Mouse (Mus musculus) midbrain, embryonic 11.5 days (tissue): ENCODE data around the gene Ybx1. TPM values are rescaled to one million over a fixed set of nuclear protein-coding genes. Genes with fewer than 3 reads are reported as not detected.
A peak's percentile ranks its signal among the peaks of the same experiment; 100 is the strongest.

Source experiments
- ATAC-seq: fragments of 200-750 bp; cut with Nextera tagmentation; 2 replicates; pipeline ENCODE4 v1.8.0; 2017; ENCODE audit warnings: moderate TSS enrichment, moderate library complexity; ENCODE audit not compliant: low FRiP score
- DNase-seq: peaks from one replicate; pipeline ENCODE4 v3.0.0; 2015; ENCODE audit warnings: low spot score; ENCODE audit errors: missing footprints
- H3K27ac ChIP-seq: fragments of 300-500 bp; sonication (generic); 2 replicates; pipeline ENCODE4 v1.5.1; 2014; ENCODE audit warnings: low read depth, low read length
- H3K27me3 ChIP-seq: fragments of 300-500 bp; sonication (generic); 2 replicates; pipeline ENCODE4 v1.6.1; 2014; ENCODE audit warnings: mild to moderate bottlenecking, low read length, moderate library complexity, mixed read lengths; ENCODE audit not compliant: control insufficient read depth, insufficient read depth
- H3K36me3 ChIP-seq: fragments of 300-500 bp; sonication (generic); 2 replicates; pipeline ENCODE4 v1.6.1; 2014; ENCODE audit warnings: mild to moderate bottlenecking, low read length, moderate library complexity, mixed read lengths; ENCODE audit not compliant: control insufficient read depth, insufficient read depth
- H3K4me1 ChIP-seq: fragments of 300-500 bp; sonication (generic); 2 replicates; pipeline ENCODE4 v1.6.1; 2014; ENCODE audit warnings: low read length; ENCODE audit not compliant: control insufficient read depth, insufficient read depth
- H3K4me2 ChIP-seq: fragments of 300-500 bp; sonication (generic); 2 replicates; pipeline ENCODE4 v1.6.1; 2014; ENCODE audit warnings: mild to moderate bottlenecking, moderate library complexity
- H3K4me3 ChIP-seq: fragments of 300-500 bp; sonication (generic); 2 replicates; pipeline ENCODE4 v1.5.1; 2014; ENCODE audit warnings: low read depth, low read length
- H3K9ac ChIP-seq: fragments of 300-500 bp; sonication (generic); 2 replicates; pipeline ENCODE4 v1.6.1; 2014; ENCODE audit warnings: low read length
- H3K9me3 ChIP-seq: fragments of 300-500 bp; sonication (generic); 2 replicates; pipeline ENCODE4 v1.6.1; 2016; ENCODE audit warnings: low read length; ENCODE audit not compliant: control insufficient read depth
- WGBS: fragments of 180-500 bp; shearing (Covaris S2); extraction: QIAGEN DNeasy Blood & Tissue Kit; methylation state at CpG from one replicate; pipeline ENCODE4 v1.1.7; 2014; 5-methylcytosine and 5-hydroxymethylcytosine counted together
- polyA plus RNA-seq: library from polyadenylated mRNA; unstranded; fragments of >200 nt; fragmentation: Nextera tagmentation; extraction: Ambion mirVana; gene quantifications from 2 replicates; pipeline ENCODE4 v1.2.1, GENCODE M21; 2014

Ybx1 gene
- polyA plus RNA-seq, 1 experiment from 2014 or later, result 1,435 TPM

- no peaks in the 10 kb centered on the region for H3K9me3 ChIP-seq
Measured at GRCm38 (mm10) chr4:119259344-119260254, 34.8 kb downstream of the Ybx1 start.

DNA sequence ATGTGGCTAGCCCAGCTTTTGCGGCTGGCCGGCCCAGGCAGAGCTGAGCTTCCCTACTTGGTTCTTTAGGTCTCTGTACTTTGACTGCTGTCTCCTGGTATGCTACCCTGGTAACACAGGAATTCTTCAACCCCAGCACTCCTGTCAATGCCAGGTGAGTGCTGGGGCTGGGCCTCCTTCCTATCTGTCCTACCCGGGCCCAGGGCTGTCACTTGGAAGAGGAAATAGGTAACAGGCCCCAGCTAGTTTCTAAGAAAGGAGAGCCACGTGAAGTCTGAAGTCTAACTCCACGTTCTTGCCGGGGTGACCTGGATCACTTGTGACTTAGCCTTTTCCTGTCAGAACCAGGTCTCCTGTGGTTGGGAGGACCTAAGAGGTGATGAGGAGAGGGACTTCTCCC is 37.3 kb downstream of the Ybx1 start:
- Histone ChIP-seq H3K36me3 (no peaks in the 10 kb centered on the region), H3K4me3 (no peak overlapping the region), H3K9me3 (no peaks in the 10 kb centered on the region), H3K4me2 (no peak overlapping the region), H3K9ac (no peak overlapping the region), H3K4me1 (peaks cover 14% of the 10 kb centered on the region), H3K27me3 (no peaks in the 10 kb centered on the region), H3K27ac (no peak overlapping the region)
- DNase-seq, result no peak
- ATAC-seq, result no peak
- 81% methylated on average over 6 of the region's 6 CpGs for whole genome bisulfite sequencing

More at GRCm38 (mm10) chr4:119259344-119260254, 34.8 kb downstream of the Ybx1 start:
- Histone ChIP-seq H3K4me3 (no peak overlapping the region), H3K4me1 (peaks cover 4% of the 10 kb centered on the region), H3K9ac (no peak overlapping the region), H3K4me2 (no peak overlapping the region), H3K36me3 (no peaks in the 10 kb centered on the region), H3K27me3 (no peaks in the 10 kb centered on the region), H3K27ac (no peak overlapping the region)
- no peak for DNase-seq
- ATAC-seq, result no peak
- WGBS, result 74% methylated on average over 15 of the region's 15 CpGs

DNA sequence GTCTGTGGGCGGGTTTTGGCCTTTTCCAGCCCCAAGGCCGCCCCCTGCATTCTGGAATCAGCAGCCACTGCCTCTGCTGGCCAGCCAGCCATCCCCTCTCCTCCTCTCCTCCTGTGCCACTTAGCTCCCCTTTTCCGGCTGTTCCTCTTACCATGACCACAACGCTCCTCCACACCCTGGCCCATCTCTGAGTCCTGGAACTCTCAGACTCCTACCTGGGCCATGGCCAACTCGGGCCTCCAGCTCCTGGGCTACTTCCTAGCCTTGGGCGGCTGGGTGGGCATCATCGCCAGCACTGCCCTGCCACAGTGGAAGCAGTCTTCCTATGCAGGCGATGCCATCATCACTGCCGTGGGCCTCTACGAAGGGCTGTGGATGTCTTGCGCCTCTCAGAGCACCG is 39.1 kb downstream of the Ybx1 start, which contains the start of gene Cldn19:
TSS of gene Cldn19 (plus strand) at position 64 of the 400 bp plus-strand sequence.
- Histone ChIP-seq H3K9ac (peak within 1 kb of the TSS; percentile 44), H3K27me3 (no peaks in the 10 kb centered on the region), H3K4me3 (no peak within 1 kb of the TSS), H3K36me3 (no peaks in the 10 kb centered on the region), H3K4me1 (peaks cover 14% of the 10 kb centered on the region), H3K4me2 (0 out of 2 replicates have a peak within 1 kb of the TSS, but pooled peaks have one; percentile 6), H3K9me3 (no peaks in the 10 kb centered on the region), H3K27ac (peak within 1 kb of the TSS; percentile 57)
- DNase-seq (no peak), ATAC-seq (no peak)
- WGBS, result 70% methylated on average over 12 of the region's 12 CpGs

DNA sequence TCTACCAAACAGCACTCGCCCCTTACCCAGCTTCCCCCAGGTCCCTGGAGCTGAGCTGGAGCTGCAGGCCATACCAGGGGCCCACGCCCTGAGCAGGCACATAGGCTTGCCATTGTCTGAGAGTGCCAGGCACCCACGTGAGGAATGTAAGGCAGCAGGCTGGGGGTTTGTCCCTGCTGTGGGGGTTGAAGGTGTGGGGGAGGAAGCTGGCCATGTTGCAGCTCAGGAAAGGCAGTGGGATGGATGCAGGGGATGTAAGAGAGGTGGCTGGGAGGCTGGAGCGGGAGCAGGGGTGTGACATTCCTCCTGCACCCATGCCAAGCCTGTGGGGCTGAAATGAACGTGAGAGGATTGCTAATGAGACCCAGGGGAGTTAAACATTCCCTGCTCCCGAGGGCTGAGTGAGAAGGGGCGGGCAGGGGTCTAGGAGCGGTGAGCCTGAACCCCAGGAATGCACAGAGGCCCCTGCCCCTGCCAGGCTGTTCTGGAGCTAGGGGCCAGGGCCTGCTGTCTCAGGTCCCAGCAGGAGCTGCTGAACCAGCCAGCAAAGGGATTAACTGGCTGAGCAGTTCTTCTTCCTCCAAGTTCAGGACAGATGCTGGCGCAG is 40.3 kb downstream of the Ybx1 start:
- no peaks in the 10 kb centered on the region for H3K36me3 ChIP-seq
- ATAC-seq (peak; percentile 67), DNase-seq (peak; percentile 91)
- peak overlapping the region; percentile 44 for H3K9ac ChIP-seq
- H3K27ac ChIP-seq, result peak overlapping the region; percentile 57
- H3K4me2 ChIP-seq, result 0 out of 2 replicates have a peak overlapping the region, but pooled peaks have one; percentile 6
- WGBS, result 16% methylated on average over 9 of the region's 9 CpGs
- no peak overlapping the region for H3K4me3 ChIP-seq
- H3K9me3 ChIP-seq, result no peaks in the 10 kb centered on the region
- peaks cover 14% of the 10 kb centered on the region for H3K4me1 ChIP-seq
- H3K27me3 ChIP-seq, result no peaks in the 10 kb centered on the region

DNA sequence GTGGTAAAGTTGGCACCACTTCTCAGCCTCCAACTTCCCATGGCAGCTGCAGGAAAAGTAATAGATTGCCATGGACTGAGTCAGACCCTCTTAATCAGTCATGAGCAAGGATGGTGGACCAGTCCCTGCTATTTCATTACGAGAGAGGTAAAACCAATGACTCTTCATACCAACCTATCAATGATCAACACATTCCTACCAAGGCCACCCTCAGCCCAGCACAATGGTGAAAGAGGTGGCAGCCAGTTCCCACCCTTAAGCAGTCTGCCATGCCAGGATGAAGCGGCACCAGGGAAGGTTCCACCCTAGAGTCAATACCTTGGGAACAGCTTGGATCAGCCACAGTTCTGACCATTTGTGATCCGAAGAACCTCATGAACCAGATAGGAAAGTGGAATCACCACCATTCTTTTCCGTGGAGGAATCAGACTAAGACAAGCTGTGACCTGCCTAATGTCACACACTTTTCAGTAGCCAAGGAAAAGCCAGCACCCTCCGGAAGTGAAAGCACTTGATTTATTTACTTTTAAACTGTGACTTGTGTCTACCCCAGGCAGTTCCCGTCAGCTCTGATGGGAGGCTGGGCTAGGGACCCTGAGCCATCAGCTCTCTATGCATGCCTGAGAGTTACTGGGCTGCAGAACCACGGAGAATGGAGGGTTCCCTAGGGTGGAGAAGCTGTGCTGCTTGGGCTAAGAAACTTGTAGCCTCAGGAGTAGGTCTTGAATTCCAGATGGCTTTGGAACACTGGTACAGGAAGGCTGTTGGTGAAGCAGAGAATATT is 42.2 kb downstream of the Ybx1 start:
- no peak overlapping the region for H3K4me2 ChIP-seq
- no peak overlapping the region for H3K27ac ChIP-seq
- no peaks in the 10 kb centered on the region for H3K36me3 ChIP-seq
- no peak overlapping the region for H3K9ac ChIP-seq
- H3K4me1 ChIP-seq, result peaks cover 19% of the 10 kb centered on the region
- no peak overlapping the region for H3K4me3 ChIP-seq
- H3K9me3 ChIP-seq, result no peaks in the 10 kb centered on the region
- no peak for ATAC-seq
- H3K27me3 ChIP-seq, result no peaks in the 10 kb centered on the region
- DNase-seq, result no peak
- 69% methylated on average over 7 of the region's 7 CpGs for WGBS

GRCm38 (mm10) chr4:119248407-119248965 is 45.9 kb downstream of the Ybx1 start:
- no peak for ATAC-seq

DNA sequence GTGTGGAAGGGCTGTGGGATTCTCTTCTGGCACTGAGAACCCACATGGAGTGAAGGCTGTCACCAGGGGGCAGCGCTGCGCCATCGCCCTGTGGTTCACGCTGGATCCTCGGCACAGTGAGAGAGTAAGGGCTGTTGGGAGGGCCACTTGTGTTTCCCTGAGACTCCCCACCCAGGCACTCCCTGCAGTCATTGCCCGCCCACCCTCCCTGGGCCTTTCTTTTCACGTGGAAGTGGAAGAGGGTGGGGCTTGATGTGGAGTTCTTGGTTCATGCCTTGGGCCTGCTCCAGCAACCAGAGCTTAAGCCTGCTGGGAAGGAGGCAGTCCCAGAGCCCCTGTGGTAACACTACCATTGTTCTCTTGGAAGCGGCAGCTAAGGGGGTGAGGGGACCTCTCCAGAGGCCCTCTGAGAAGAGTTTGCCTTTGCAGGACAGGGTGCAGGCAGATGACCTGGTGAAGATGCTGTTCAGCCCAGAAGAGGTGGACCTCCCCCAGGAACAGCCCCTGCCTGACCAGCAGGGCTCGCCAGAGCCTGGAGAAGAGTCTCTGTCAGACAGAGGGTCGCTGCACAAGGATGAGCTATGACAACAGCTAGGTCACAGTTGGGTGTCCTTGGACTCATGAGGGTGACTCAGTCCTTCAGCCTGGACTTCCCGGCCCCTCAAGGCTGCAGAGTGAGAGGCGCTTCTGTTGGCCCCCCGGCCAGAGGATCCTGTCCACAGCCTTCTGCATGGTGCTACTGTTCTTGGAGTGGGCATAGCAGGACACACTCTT is 46.8 kb downstream of the Ybx1 start:
- ATAC-seq, result peak; percentile 74

More at GRCm38 (mm10) chr4:119248407-119248965, 45.9 kb downstream of the Ybx1 start:
- H3K4me1 ChIP-seq, result peaks cover 5% of the 10 kb centered on the region
- H3K9me3 ChIP-seq, result no peaks in the 10 kb centered on the region
- no peak overlapping the region for H3K4me2 ChIP-seq
- no peak overlapping the region for H3K27ac ChIP-seq
- H3K4me3 ChIP-seq, result no peak overlapping the region
- H3K9ac ChIP-seq, result no peak overlapping the region
- no peaks in the 10 kb centered on the region for H3K27me3 ChIP-seq
- no peak for DNase-seq
- WGBS, result 86% methylated on average over 11 of the region's 11 CpGs
- 0 out of 2 replicates have a peak, but pooled peaks cover 2% of the 10 kb centered on the region for H3K36me3 ChIP-seq

More for the DNA sequence above, 46.8 kb downstream of the Ybx1 start:
- Histone ChIP-seq H3K27me3 (no peaks in the 10 kb centered on the region), H3K4me3 (no peak overlapping the region), H3K36me3 (0 out of 2 replicates have a peak, but pooled peaks cover 2% of the 10 kb centered on the region), H3K4me1 (peaks cover 5% of the 10 kb centered on the region), H3K9me3 (no peaks in the 10 kb centered on the region), H3K4me2 (no peak overlapping the region; the same call in 1 of the 2 replicates), H3K27ac (peak overlapping the region; percentile 9; the same call in 1 of the 2 replicates), H3K9ac (peak overlapping the region; percentile 33; the same call in 1 of the 2 replicates)
- DNase-seq, result peak; percentile 97
- WGBS, result 24% methylated on average over 13 of the region's 13 CpGs
